Mouse (Mus musculus) liver, embryonic 16.5 days (tissue): ENCODE results near the gene Shc1. TPM values are rescaled to one million over a fixed set of nuclear protein-coding genes. Genes with fewer than 3 reads are reported as not detected.

Source experiments
- ATAC-seq: fragments of 200-750 bp; cut with Nextera tagmentation; 2 replicates; pipeline ENCODE4 v1.8.0; 2017; ENCODE audit warnings: low read depth, mild to moderate bottlenecking, moderate number of reproducible peaks, moderate library complexity
- H3K27ac ChIP-seq: fragments of 300-500 bp; sonication (generic); 2 replicates; pipeline ENCODE4 v1.5.1; 2014; ENCODE audit warnings: mild to moderate bottlenecking, low read length
- H3K27me3 ChIP-seq: fragments of 300-500 bp; sonication (generic); 2 replicates; pipeline ENCODE4 v1.6.1; 2014; ENCODE audit warnings: low read depth, low read length, mixed read lengths; ENCODE audit not compliant: control insufficient read depth, insufficient read depth
- H3K36me3 ChIP-seq: fragments of 300-500 bp; sonication (generic); 2 replicates; pipeline ENCODE4 v1.6.1; 2014; ENCODE audit warnings: mild to moderate bottlenecking; ENCODE audit not compliant: control insufficient read depth, insufficient read depth
- H3K4me1 ChIP-seq: fragments of 300-500 bp; sonication (generic); 2 replicates; pipeline ENCODE4 v1.6.1; 2014; ENCODE audit warnings: low read depth, low read length, mixed read lengths; ENCODE audit not compliant: control insufficient read depth
- H3K4me2 ChIP-seq: fragments of 300-500 bp; sonication (generic); 2 replicates; pipeline ENCODE4 v1.6.1; 2014; ENCODE audit warnings: low read depth, low read length, mixed read lengths
- H3K4me3 ChIP-seq: fragments of 300-500 bp; sonication (generic); 2 replicates; pipeline ENCODE4 v1.5.1; 2014; ENCODE audit warnings: low read depth, mild to moderate bottlenecking, low read length
- H3K9ac ChIP-seq: fragments of 300-500 bp; sonication (generic); 2 replicates; pipeline ENCODE4 v1.6.1; 2014; ENCODE audit warnings: low read depth, low read length
- H3K9me3 ChIP-seq: fragments of 300-500 bp; sonication (generic); replicated peaks from 2 replicates; pipeline ENCODE4 v1.6.1; 2016; ENCODE audit warnings: low read length; ENCODE audit not compliant: control insufficient read depth
- WGBS: fragments of 180-500 bp; shearing (Covaris S2); extraction: QIAGEN DNeasy Blood & Tissue Kit; methylation state at CpG from one replicate; pipeline ENCODE4 v1.1.7; 2014; ENCODE audit not compliant: insufficient replicate concordance; 5-methylcytosine and 5-hydroxymethylcytosine counted together
- polyA plus RNA-seq: library from polyadenylated mRNA; unstranded; fragments of >200 nt; fragmentation: Nextera tagmentation; extraction: Ambion mirVana; gene quantifications from 2 replicates; pipeline ENCODE4 v1.2.1, GENCODE M21; 2015

Shc1 gene
- polyA plus RNA-seq, 1 experiment from 2014 or later = 46.0 TPM

GRCm38 (mm10) chr3:89408448-89408847 is 9.8 kb upstream of the Shc1 start:
- Histone ChIP-seq H3K9me3 (no peaks in the 10 kb centered on the region), H3K4me1 (peaks cover 7% of the 10 kb centered on the region), H3K9ac (no peak overlapping the region), H3K4me2 (no peak overlapping the region), H3K27ac (no peak overlapping the region), H3K27me3 (no peaks in the 10 kb centered on the region), H3K4me3 (no peak overlapping the region), H3K36me3 (peaks cover 11% of the 10 kb centered on the region; the same call in 1 of the 2 replicates)
- 71% methylated on average over 16 of the region's 16 CpGs for WGBS
- no peak for ATAC-seq

DNA sequence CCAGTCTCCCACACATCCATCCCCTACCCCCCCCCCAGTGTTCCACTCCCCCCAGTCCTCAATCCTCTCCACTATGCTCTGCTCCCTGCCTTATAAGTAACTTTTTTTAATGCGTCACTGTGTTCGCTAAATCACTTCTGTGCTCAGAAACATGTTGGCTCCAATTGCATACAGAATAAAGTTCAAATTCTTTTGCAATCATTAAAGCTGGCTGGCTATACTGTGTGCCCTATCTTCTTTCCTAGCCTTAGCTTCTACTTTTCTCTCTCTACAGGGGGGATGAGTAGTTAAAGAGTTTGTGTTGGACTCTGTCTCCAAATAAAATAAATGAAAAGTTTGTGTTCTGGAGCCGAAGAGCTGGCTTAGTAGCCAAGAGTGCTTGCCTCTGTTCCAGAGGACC is 8.5 kb upstream of the Shc1 start:
- Histone ChIP-seq H3K4me1 (peaks cover 7% of the 10 kb centered on the region), H3K27ac (no peak overlapping the region), H3K36me3 (peaks cover 19% of the 10 kb centered on the region), H3K9me3 (no peaks in the 10 kb centered on the region), H3K4me2 (no peak overlapping the region), H3K4me3 (no peak overlapping the region), H3K9ac (no peak overlapping the region), H3K27me3 (no peaks in the 10 kb centered on the region)
- WGBS = 85% methylated on average over 3 of the region's 3 CpGs
- ATAC-seq = no peak

DNA sequence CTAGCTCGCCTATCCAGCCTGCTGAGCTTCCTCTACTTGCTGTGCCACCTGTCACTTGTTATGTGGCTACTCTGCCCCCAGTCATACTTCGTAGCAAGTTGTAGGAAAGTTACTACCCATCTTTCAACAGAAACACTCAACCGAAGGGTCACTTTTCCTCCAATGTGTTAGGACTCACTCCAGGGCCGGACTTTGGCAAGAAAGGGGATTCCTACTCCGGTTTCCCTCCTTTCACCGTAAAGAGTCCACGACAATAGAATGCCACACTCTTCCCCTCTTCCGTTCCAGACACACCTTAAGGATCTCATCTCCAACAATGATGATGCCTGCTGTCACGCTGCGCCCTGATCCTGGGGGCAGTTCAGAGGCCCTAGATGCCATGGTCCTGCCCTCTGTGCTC is 7.4 kb upstream of the Shc1 start:
- Histone ChIP-seq H3K4me3 (peak overlapping the region; percentile 71), H3K27ac (0 out of 2 replicates have a peak overlapping the region, but pooled peaks have one; percentile 5), H3K9me3 (no peaks in the 10 kb centered on the region), H3K9ac (peak overlapping the region; percentile 70), H3K4me1 (peaks cover 7% of the 10 kb centered on the region), H3K27me3 (no peaks in the 10 kb centered on the region), H3K4me2 (peak overlapping the region; percentile 76), H3K36me3 (peaks cover 29% of the 10 kb centered on the region)
- WGBS = 68% methylated on average over 10 of the region's 10 CpGs
- ATAC-seq = no peak

GRCm38 (mm10) chr3:89411490-89412393 is 6.5 kb upstream of the Shc1 start, which contains the start of gene Flad1:
Flad1 (minus strand) TSS chr3:89411870.
- Histone ChIP-seq H3K4me1 (peaks cover 12% of the 10 kb centered on the region), H3K27ac (peak within 1 kb of the TSS; percentile 5), H3K36me3 (peaks cover 35% of the 10 kb centered on the region), H3K9me3 (no peaks in the 10 kb centered on the region), H3K27me3 (no peaks in the 10 kb centered on the region), H3K9ac (peak within 1 kb of the TSS; percentile 70), H3K4me3 (peak within 1 kb of the TSS; percentile 71), H3K4me2 (peak within 1 kb of the TSS; percentile 76)
- 5% methylated on average over 28 of the region's 28 CpGs for WGBS
- peak; percentile 100 for ATAC-seq

GRCm38 (mm10) chr3:89416158-89416557 is 2.1 kb upstream of the Shc1 start:
- no peak overlapping the region for H3K4me2 ChIP-seq
- H3K4me3 ChIP-seq = no peak overlapping the region
- no peak overlapping the region for H3K27ac ChIP-seq
- 91% methylated on average over 8 of the region's 8 CpGs for WGBS
- H3K27me3 ChIP-seq = no peaks in the 10 kb centered on the region
- no peak overlapping the region for H3K9ac ChIP-seq
- no peak for ATAC-seq
- H3K4me1 ChIP-seq = peaks cover 26% of the 10 kb centered on the region
- H3K36me3 ChIP-seq = peaks cover 29% of the 10 kb centered on the region
- H3K9me3 ChIP-seq = no peaks in the 10 kb centered on the region

- no peak for ATAC-seq
- Histone ChIP-seq H3K27ac (peak overlapping the region; percentile 81), H3K4me3 (peak overlapping the region; percentile 83), H3K9me3 (no peaks in the 10 kb centered on the region), H3K36me3 (peaks cover 29% of the 10 kb centered on the region), H3K4me2 (peak overlapping the region; percentile 65), H3K9ac (peak overlapping the region; percentile 71), H3K4me1 (peaks cover 34% of the 10 kb centered on the region), H3K27me3 (no peaks in the 10 kb centered on the region)
- WGBS = 8% methylated on average over 2 of the region's 2 CpGs
Observed at GRCm38 (mm10) chr3:89417131-89417530, 1.1 kb upstream of the Shc1 start.

- no peaks in the 10 kb centered on the region for H3K9me3 ChIP-seq
- under 1% methylated on average over 20 of the region's 20 CpGs for whole genome bisulfite sequencing
- H3K27ac ChIP-seq = peak overlapping the region; percentile 81
- H3K4me2 ChIP-seq = peak overlapping the region; percentile 65
- H3K36me3 ChIP-seq = peaks cover 29% of the 10 kb centered on the region
- peak overlapping the region; percentile 83 for H3K4me3 ChIP-seq
- ATAC-seq = peak; percentile 12
- H3K4me1 ChIP-seq = peaks cover 41% of the 10 kb centered on the region
- no peaks in the 10 kb centered on the region for H3K27me3 ChIP-seq
- peak overlapping the region; percentile 71 for H3K9ac ChIP-seq
Observed at GRCm38 (mm10) chr3:89417840-89418169, 438 bp upstream of the Shc1 start.

DNA sequence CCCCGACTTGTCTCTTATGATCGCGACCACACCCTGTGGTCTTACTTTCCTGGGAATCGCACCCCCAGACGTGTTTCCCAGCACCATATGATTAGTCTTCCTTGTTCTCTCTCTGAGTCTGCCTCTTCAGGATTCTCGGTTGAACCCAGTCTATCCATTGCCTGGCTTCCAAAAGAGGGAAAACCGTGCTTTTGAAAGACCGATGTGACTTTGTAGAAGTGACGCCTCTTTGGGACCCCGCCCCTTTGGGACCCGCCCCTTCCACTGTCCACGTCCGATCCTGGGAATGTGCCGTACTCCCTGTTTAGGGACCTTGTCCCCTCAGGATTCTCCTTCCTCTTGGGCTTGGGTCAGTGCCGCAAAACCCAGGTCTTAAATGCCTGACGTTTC is 613 bp downstream of the Shc1 start:
- ATAC-seq = peak; percentile 8
- Histone ChIP-seq H3K4me3 (peak overlapping the region; percentile 83), H3K9me3 (no peaks in the 10 kb centered on the region), H3K9ac (peak overlapping the region; percentile 87), H3K4me2 (peak overlapping the region; percentile 79), H3K27me3 (no peaks in the 10 kb centered on the region), H3K4me1 (peaks cover 50% of the 10 kb centered on the region), H3K27ac (peak overlapping the region; percentile 98), H3K36me3 (peaks cover 25% of the 10 kb centered on the region)
- 0% methylated on average over 16 of the region's 16 CpGs for WGBS

DNA sequence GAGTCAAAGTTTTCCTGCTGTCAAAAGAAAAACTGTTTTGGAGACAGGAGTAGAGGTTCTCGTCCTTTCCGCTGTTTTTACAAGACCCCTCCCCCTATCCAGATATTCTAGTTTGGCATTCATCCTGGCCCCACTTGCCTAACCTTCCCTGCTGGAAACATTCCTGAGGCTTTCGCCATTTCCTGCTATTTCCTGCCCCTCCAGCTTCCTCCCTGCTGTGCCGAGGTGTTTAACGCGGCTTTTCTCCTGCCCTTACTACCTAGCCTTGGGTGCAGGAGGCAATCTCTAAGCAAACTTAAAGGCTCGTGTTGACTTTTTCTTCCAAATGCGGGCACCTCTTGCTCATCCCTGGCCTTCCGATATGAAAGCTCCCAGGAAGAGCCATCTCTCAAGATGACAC is 1.3 kb downstream of the Shc1 start:
- peak overlapping the region; percentile 79 for H3K4me2 ChIP-seq
- H3K36me3 ChIP-seq = peaks cover 25% of the 10 kb centered on the region
- H3K4me1 ChIP-seq = peaks cover 57% of the 10 kb centered on the region
- peak overlapping the region; percentile 87 for H3K9ac ChIP-seq
- ATAC-seq = no peak
- no peaks in the 10 kb centered on the region for H3K9me3 ChIP-seq
- H3K4me3 ChIP-seq = peak overlapping the region; percentile 83
- 6% methylated on average over 9 of the region's 9 CpGs for WGBS
- H3K27ac ChIP-seq = peak overlapping the region; percentile 98
- H3K27me3 ChIP-seq = no peaks in the 10 kb centered on the region
